Mouse (Mus musculus) urinary bladder, postnatal 36 days (tissue): ENCODE data around the gene Gm11236.
"Not testable (repeated sequence)": the region's sequence is repeated elsewhere in the genome, so short reads cannot be mapped to it uniquely, and the experiment has no call there.

ENCODE experiments used
- DNase-seq, 2 experiments: peaks; one replicate each; pipeline ENCODE4 v3.0.0; 2022; ENCODE audit warnings: low spot score in 2 of 2, mixed read lengths in 1 of 2

Gene Gm11236

DNA sequence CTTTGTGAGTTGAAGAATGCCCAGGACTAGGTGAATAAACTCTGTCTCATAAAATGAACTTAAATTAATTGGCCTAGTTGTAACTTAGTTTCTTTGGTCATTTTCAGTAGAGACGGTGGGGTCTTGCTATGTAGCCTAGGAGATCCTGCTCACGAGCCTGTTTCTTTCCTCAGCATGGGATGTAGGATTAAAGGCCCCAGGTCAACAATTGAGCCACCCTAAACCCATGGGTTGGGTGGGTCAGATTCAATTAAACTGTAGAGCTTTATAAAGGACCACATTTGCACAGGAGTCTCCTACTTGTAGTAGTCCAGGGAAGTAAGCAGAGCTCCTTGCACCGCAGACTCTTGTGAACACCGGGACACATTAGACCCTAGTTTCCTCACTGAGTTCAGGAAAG is at the start of gene Gm11236:
Gene Gm11236, plus strand, starts transcription at position 301 of the 400 bp plus-strand sequence.
- not testable (repeated sequence) for DNase-seq

GRCm38 (mm10) chr4:73599248-73599647 is 38.7 kb upstream of the Gm11236 start:
- DNase-seq, result no peak

DNA sequence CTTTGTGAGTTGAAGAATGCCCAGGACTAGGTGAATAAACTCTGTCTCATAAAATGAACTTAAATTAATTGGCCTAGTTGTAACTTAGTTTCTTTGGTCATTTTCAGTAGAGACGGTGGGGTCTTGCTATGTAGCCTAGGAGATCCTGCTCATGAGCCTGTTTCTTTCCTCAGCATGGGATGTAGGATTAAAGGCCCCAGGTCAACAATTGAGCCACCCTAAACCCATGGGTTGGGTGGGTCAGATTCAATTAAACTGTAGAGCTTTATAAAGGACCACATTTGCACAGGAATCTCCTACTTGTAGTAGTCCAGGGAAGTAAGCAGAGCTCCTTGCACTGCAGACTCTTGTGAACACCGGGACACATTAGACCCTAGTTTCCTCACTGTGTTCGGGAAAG is 30.3 kb upstream of the Gm11236 start, which contains the start of gene Gm11238:
Gene Gm11238, plus strand, starts transcription at position 301 of the 400 bp plus-strand sequence.
- DNase-seq, result not testable (repeated sequence)

GRCm38 (mm10) chr4:73622684-73623083 is 15.2 kb upstream of the Gm11236 start, which contains the start of gene Gm11237:
TSS of gene Gm11237 (plus strand) at chr4:73622984.
- not testable (repeated sequence) for DNase-seq

- not testable (repeated sequence) for DNase-seq
Observed at GRCm38 (mm10) chr4:73661864-73662263, 23.9 kb downstream of the Gm11236 start.

GRCm38 (mm10) chr4:73668054-73668453 is 30.1 kb downstream of the Gm11236 start, which contains the start of gene Gm11239:
TSS of gene Gm11239 (plus strand) at chr4:73668354.
- DNase-seq, result not testable (repeated sequence)

DNA sequence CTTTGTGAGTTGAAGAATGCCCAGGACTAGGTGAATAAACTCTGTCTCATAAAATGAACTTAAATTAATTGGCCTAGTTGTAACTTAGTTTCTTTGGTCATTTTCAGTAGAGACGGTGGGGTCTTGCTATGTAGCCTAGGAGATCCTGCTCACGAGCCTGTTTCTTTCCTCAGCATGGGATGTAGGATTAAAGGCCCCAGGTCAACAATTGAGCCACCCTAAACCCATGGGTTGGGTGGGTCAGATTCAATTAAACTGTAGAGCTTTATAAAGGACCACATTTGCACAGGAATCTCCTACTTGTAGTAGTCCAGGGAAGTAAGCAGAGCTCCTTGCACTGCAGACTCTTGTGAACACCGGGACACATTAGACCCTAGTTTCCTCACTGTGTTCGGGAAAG is 45.3 kb downstream of the Gm11236 start, which contains the start of gene Gm428:
Gene Gm428, plus strand, starts transcription at position 301 of the 400 bp plus-strand sequence.
- DNase-seq, result not testable (repeated sequence)
